Mouse (Mus musculus) neural tube, embryonic 13.5 days (tissue): ENCODE results near the gene Mtif2. TPM values are rescaled to one million over a fixed set of nuclear protein-coding genes. Genes with fewer than 3 reads are reported as not detected.

Source experiments
- ATAC-seq: fragments of 200-750 bp; cut with Nextera tagmentation; 2 replicates; pipeline ENCODE4 v1.8.0; 2017; ENCODE audit warnings: low read depth, mild to moderate bottlenecking, moderate TSS enrichment, moderate library complexity
- H3K27ac ChIP-seq: fragments of 300-500 bp; sonication (generic); replicated peaks from 2 replicates; pipeline ENCODE4 v1.5.1; 2015; ENCODE audit warnings: moderate library complexity, mild to moderate bottlenecking, inconsistent platforms
- H3K27me3 ChIP-seq: fragments of 300-500 bp; sonication (generic); 2 replicates; pipeline ENCODE4 v1.6.1; 2015; ENCODE audit warnings: mild to moderate bottlenecking, inconsistent platforms
- H3K36me3 ChIP-seq: fragments of 300-500 bp; sonication (generic); 2 replicates; pipeline ENCODE4 v1.6.1; 2015; ENCODE audit warnings: mild to moderate bottlenecking, inconsistent platforms
- H3K4me1 ChIP-seq: fragments of 300-500 bp; sonication (generic); replicated peaks from 2 replicates; pipeline ENCODE4 v1.6.1; 2015; ENCODE audit warnings: inconsistent platforms
- H3K4me2 ChIP-seq: fragments of 300-500 bp; sonication (generic); 2 replicates; pipeline ENCODE4 v1.6.1; 2015; ENCODE audit warnings: inconsistent platforms, mild to moderate bottlenecking, moderate library complexity
- H3K4me3 ChIP-seq: fragments of 300-500 bp; sonication (generic); 2 replicates; pipeline ENCODE4 v1.5.1; 2015; ENCODE audit warnings: mild to moderate bottlenecking, inconsistent platforms
- H3K9ac ChIP-seq: fragments of 300-500 bp; sonication (generic); 2 replicates; pipeline ENCODE4 v1.6.1; 2015; ENCODE audit warnings: moderate library complexity, mild to moderate bottlenecking, inconsistent platforms
- H3K9me3 ChIP-seq: fragments of 300-500 bp; sonication (generic); 2 replicates; pipeline ENCODE4 v1.6.1; 2016; ENCODE audit warnings: inconsistent platforms
- WGBS: fragments of 180-500 bp; shearing (Covaris S2); methylation state at CpG from one replicate; pipeline ENCODE4 v1.1.7; 2015; 5-methylcytosine and 5-hydroxymethylcytosine counted together
- polyA plus RNA-seq: library from polyadenylated mRNA; unstranded; fragments of >200 nt; fragmentation: Nextera tagmentation; extraction: Ambion mirVana; gene quantifications from 2 replicates; pipeline ENCODE4 v1.2.1, GENCODE M21; 2015

Mtif2 gene
- polyA plus RNA-seq, 1 experiment from 2014 or later: 53.1 TPM

GRCm38 (mm10) chr11:29571536-29571935, 45.3 kb downstream of the Mtif2 start:
- H3K27ac ChIP-seq: no peak overlapping the region
- H3K4me3 ChIP-seq: no peak overlapping the region
- ATAC-seq: no peak
- H3K27me3 ChIP-seq: no peaks in the 10 kb centered on the region
- no peak overlapping the region for H3K4me2 ChIP-seq
- no peaks in the 10 kb centered on the region for H3K9me3 ChIP-seq
- no peaks in the 10 kb centered on the region for H3K4me1 ChIP-seq
- 79% methylated on average over 3 of the region's 3 CpGs for WGBS
- H3K9ac ChIP-seq: no peak overlapping the region
- H3K36me3 ChIP-seq: no peaks in the 10 kb centered on the region

GRCm38 (mm10) chr11:29572656-29573055, 46.4 kb downstream of the Mtif2 start:
- H3K36me3 ChIP-seq: no peaks in the 10 kb centered on the region
- no peaks in the 10 kb centered on the region for H3K27me3 ChIP-seq
- no peak overlapping the region for H3K4me2 ChIP-seq
- H3K9ac ChIP-seq: no peak overlapping the region
- ATAC-seq: no peak
- 81% methylated on average over 2 of the region's 2 CpGs for WGBS
- H3K4me3 ChIP-seq: no peak overlapping the region
- H3K9me3 ChIP-seq: no peaks in the 10 kb centered on the region
- no peak overlapping the region for H3K27ac ChIP-seq
- H3K4me1 ChIP-seq: no peaks in the 10 kb centered on the region

- no peaks in the 10 kb centered on the region for H3K9me3 ChIP-seq
- H3K9ac ChIP-seq: no peak overlapping the region
- H3K4me1 ChIP-seq: no peaks in the 10 kb centered on the region
- no peak overlapping the region for H3K27ac ChIP-seq
- no peak overlapping the region for H3K4me2 ChIP-seq
- no peaks in the 10 kb centered on the region for H3K36me3 ChIP-seq
- no peak for ATAC-seq
- no peaks in the 10 kb centered on the region for H3K27me3 ChIP-seq
- H3K4me3 ChIP-seq: no peak overlapping the region
Measured at GRCm38 (mm10) chr11:29579610-29580009, 53.4 kb downstream of the Mtif2 start.

Other genes starting within 250 kb of the Mtif2 start
- gene Ccdc88a, start 152.8 kb upstream of the Mtif2 start, polyA plus RNA-seq: 71.9 and 74.4 TPM in 2 replicates
- gene Prorsd1, start 11.4 kb upstream of the Mtif2 start, polyA plus RNA-seq: 14.4 and 17.8 TPM in 2 replicates
- 0.35 TPM in 1 of 2 replicates, not detected in the other for gene Clhc1, start 21.5 kb downstream of the Mtif2 start, polyA plus RNA-seq
- 685 and 734 TPM in 2 replicates for gene Rps27a, start 21.7 kb downstream of the Mtif2 start, polyA plus RNA-seq
- gene Rtn4, start 166.5 kb downstream of the Mtif2 start, polyA plus RNA-seq: 115 and 118 TPM in 2 replicates